Mouse (Mus musculus) testis, postnatal 10 days (tissue): ENCODE results near the gene Ddo.
A peak's percentile ranks its signal among the peaks of the same experiment; 100 is the strongest.

ENCODE experiments used
- DNase-seq: peaks from one replicate; pipeline ENCODE4 v3.0.0; 2021; ENCODE audit warnings: low spot score

Gene Ddo

DNA sequence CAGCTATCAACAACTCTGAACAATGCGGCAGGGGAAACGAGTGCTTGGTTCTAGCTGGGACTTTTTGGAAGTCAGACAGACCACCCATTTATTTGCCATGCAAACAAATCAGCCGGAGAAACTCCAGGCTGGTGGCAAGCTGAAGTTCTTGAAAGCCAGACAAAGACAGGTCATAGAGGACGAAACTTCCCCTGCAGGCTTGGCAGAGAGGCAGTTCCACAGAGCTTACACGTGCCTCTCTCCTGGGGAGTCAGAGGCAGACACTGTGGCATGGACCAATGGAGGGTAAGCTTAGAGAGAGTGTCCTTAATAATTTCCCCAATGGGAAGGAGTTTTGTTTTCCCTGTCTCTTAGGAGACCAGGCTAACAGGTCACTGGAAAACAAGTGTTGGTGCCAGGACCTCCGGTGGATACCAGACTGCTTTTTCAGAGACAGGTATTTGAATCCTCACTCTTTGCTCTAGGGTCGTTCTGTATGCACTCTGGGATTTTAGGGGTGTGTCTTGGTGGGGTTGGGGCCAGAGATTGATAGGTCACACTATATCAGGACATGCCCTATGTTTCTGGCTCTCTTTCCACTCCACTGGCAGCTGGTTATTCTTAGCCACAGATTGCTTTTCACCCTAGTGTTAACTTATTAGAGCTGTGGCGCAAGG is at the start of gene Ddo:
Ddo (plus strand) TSS at position 356 of the 656 bp plus-strand sequence.
- DNase-seq = no peak

DNA sequence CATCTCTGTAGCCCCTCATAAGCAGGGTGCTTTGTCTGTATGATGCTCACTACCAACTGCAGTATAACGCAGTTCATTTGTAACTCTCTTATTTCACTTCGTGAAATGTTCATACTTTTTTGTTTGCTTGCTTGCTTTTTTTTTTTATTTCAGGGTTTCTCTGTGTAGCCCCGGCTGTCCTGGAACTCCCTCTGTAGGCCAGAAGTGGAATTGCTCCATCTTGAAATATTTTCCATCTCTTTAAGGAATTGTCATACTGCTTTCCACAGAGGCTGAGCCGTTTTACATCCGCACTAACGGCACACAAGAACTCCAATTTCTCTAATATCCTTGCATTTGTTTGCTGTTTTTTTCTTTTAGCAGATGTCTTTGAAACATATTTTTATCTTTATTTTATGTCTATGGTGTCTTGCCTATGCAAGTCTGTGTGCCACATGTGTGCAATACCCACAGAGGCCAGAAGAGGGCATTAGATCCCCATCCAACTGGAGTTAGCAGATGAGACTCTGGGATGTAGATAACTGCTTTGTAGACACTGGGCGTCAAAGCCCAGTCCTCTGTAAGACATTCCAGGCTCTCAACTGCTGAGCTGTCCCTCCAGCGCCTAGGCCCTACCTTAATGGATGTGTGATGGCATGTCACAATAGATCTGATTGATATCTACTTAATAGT is 46.1 kb upstream of the Ddo start:
- DNase-seq = peak; percentile 57

DNA sequence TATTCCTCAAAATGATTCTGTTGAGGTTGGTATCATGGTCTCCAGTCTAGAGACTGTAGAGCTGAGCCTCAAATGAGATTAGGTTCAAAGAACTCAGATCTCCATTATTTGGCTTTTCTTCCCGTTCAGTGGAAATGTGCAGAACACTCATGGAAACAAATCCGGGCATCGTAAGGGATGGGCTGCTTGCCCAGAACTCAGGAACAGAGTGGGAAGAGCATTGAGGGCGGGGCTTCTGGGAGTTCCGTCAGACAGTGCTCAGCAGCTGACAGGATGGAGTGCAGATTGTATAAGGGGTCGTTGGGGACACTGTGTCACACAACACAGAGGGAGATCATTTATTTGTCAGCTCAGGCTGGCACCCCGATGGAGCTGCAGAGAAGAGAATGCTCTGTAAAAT is 37.6 kb upstream of the Ddo start:
- DNase-seq = no peak

DNA sequence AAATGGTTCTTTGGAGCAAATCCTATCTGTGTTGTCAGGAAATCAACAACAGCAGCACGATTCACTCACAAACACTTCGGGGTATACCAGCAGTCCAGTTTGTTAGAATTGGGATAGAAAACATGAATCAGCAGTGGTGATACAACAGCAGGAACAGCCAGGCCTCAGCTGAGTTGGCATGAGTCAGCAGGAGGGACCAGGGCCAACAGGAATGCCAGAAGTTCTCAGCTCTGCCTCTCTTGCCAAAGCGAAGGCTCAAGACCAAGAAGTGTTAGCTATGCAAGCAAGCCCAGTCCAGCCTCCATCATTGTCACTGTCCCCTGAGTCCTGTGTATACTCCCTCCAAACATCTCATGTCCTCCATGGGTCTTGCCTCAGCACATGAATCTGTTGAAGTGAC is 32.6 kb upstream of the Ddo start:
- no peak for DNase-seq

DNA sequence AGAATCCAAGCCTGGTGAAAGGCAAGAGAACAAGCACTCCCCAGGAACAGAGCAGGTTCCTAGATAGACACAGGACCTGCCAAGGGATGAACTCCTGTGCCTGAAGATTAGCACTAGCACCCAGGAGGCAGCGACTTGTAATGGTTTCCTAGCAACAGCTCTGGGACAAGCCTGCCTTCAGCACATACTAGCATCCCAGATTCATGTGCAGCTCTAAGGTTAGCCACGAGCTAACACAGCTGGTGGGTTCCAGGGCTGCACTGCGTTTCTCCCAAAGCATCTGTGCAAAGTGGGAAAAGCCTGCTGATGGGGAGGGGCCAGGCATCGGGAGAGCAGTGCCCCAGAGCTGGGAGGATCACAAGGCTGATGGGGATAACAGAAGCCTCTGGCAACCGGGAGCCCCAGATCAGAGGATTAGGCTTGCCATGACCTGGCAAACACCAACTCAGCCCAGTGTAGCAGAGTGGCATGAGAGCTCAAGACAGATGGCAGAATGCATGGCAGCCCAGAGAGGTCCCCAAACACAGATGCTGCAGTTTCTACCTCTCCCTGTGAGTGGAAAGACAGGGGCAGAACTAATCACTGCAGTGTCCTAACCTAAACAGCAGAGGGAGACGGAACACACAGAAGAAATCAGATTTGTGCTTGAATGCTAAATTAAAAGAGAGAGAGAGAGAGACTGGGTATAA is 25.0 kb upstream of the Ddo start:
- no peak for DNase-seq

DNA sequence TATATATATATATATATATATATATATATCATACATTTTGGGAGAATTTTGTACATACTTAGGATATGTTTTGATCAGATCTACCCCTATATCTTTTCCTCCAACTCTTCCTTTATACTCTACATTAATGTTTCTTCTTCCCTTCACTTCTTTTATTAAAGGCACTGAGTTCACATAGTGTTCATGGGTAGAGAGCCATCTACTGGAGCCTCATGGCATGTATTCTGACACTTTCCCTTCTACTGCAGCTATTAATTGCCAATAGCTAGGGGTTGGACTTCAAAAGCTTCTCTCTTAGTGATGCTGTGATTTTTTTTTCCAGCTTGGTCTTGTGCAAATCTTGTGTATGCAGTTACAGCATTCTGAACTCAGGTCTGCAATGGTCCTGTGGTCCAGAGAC is 11.8 kb upstream of the Ddo start:
- no peak for DNase-seq

DNA sequence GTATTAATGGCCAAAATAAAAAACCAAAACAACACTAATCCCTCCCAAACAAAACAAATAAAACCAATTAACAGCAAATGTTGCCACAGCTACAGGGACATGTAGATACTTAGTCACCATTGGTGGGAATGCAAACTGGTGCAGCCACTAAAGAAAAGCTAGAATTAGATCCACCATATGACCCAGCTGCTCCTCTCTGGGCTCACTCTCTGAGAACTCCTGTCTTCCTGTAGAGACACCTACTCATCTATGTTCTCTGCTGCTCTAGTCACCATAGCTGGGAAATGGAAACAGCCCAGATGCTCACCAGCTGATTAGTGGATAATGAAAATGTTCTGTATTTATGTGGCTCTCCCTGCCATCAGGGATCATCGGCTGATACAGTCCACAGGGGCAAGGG is 10.1 kb upstream of the Ddo start:
- DNase-seq = no peak

DNA sequence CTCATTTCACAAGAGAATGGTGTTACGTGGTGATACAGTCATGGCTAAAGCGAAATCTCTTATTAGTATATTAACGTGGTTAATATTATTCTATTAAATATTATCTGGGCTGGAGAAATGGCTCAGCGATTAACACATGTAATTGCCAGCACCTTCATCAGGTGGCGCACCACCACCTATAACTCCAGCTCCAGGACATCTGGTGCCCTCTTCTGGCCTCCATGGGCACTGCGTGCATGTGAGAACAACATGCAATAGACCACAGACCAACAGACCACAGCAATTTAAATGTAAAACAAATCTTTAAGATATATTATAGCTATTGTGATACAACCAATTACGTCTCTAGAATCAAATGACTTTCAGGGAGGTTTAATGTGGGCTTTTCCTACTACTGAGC is 671 bp upstream of the Ddo start:
- DNase-seq = peak; percentile 71

DNA sequence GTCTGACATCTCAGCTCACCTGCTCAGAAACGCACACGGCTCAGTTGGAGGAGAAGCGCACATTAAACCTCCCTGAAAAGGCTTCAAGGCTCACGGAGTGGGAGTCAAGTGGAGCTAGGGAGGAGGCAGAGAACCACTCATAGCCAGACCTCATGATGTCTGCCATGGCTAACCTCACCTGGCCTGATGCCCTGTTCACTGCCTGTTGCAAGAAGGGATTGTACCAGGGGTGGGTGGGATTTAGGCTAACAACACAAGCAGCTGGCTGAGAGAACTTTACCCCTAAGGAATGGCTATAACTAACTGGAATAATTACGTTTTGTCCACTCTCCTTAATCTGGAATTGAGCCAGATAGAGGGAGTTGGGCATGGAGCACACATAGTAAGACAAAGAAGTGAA is 646 bp downstream of the Ddo start:
- no peak for DNase-seq

DNA sequence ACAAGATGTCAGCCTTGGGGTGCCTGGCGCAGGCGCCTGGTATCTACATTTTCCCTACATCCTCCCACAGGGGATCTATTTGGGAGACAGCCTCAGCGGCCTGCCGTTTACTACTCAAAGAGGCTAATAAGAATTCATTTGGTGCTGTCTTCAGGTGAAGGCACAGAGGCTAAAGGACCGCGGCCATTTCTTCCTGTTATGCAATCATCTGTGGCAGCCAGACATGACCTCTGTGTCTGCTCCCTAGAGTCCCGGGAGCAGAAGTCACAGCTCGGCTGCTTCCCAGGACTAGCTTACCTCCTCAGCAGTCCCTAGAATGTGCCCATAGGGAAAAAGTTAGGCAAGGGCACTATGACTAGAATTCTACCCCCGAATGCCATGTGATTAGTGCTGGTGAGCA is 1.1 kb downstream of the Ddo start:
- DNase-seq = no peak

DNA sequence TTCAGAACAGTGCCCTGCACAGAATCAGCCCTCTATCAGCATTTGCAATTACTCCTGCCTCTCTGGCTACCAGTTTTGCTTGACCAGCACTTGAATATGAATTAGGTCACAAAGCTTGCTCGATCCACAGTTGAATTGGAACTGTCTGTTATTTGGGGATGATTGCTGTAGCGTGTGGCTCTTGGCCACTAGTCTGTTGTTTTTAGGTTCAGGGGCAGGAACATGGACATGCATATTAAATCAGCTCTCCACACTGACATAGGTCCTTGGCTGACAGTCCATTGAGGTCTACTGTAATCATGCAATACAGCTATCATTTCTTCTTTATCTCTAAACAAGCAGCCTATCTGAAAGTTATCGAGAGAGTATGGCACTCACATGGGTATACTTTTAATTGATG is 2.3 kb downstream of the Ddo start:
- no peak for DNase-seq

DNA sequence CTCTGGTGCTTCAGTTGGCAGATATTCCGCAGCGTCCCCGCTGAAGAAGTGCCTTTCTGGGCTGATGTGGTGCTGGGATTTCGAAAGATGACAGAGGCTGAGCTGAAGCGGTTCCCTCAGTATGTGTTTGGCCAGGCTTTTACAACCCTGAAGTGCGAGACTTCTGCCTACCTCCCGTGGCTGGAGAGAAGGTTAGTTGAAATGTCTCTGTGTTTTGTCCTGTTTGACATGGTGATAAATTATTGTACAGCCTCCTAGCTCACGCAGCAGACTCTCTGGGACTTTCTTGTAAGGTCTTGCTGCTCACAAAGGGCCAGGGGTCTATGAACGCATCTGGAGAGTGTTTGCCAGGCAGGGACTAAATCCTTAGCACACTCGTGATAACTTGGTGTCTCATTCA is 7.5 kb downstream of the Ddo start:
- no peak for DNase-seq

DNA sequence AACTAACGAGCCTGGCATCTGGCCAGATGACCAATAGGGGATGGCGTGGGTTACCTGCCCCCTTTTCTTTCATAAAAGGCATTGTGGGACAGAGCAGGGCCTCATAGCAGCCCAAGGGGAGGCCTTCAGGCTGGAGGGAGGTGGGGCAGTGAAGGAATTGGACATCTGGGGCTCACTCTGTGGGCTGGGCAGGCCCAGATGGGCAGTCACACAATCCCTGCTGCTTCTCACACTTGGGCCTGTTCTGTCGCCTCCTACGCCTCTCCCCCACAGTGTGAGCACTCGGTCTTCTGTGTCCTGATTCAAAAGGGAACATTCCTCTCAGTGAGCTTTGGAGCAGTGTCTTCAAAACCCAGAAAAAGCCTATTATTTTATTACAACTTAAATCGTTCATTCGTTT is 8.5 kb downstream of the Ddo start:
- DNase-seq = peak; percentile 65

DNA sequence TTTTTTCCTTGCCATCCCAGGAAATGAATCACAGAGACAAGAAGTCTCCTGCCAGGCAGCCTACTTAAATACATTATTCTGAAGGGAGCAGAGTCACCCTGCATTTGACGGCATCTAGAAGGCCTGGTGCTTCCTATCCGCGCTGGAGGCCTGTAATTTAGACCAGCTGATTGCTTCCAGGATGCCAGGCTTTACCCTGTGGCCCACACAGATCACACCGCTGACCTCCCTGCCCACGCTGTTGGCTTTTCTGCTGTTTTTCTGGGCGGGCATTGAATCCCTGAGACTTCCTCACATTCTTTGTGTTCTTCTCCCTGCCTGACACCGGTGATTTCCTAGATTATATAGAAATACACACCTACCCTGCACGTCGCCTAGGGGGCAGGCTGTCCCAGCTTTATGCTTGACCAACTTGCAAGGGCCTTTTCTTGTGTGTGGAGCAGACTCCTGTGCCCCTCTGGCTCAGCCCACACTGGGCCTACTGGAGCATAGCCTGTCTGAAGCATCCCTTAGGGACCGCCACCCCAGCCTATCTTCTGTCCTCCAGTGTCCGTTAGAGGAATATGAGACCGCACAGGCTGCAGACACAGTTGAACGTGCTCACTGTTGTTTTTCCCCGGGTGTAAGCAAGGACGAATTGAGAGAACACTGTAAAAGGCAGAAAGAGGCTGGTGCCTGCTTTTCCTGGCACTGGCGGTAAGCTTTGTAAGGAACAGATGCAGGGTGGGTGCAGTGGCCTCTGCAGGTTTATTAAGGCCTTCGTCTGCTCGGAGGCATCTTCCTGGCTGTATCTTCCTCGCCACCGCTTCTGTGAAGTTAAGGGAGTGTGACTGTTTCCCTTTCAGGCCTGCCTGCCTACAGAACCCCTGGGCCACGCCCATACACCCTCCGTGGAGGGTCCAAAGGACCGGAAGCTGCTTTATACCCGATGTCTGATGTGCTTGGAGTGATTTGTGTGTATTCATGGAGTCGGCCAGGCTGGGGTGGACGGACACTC is 9.3 kb downstream of the Ddo start:
- no peak for DNase-seq

DNA sequence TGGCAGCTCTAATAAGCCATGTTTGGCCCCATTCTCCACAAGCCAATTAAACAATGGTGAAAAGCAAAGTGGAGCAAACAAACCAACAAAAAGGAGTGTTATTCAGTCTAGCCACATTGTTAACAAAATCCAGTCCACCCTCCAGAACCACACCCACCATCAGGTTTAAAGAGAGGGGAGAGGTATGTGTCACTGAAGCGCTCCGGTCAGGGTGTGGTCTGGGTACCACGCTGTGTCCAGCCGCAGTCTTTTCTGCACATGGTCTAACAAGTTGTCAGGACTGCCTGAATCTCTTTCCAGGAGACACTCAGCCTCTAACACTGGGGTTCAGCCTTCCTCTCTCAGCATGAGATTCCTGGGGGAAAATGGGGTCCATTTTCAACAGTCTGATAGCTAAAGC is 10.6 kb downstream of the Ddo start:
- no peak for DNase-seq

DNA sequence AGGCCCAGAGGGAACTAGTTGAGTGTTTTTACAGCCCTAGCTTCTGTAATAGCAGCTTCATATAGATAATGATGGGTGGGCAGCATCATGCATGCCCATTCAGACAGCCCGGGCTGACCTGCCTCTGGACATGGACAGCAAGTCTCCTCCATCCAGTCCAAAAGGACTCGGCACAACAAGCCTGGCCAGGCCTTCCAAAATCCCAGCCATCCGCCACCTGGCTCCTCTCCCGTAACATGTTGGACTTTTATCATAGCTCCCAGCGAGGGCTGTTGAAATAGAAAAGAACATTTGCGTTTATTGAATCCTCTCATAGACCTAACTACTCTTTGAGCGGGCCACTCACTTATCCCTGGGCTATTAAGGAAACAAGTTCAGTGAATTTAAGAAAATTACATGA is 12.1 kb downstream of the Ddo start:
- no peak for DNase-seq

DNA sequence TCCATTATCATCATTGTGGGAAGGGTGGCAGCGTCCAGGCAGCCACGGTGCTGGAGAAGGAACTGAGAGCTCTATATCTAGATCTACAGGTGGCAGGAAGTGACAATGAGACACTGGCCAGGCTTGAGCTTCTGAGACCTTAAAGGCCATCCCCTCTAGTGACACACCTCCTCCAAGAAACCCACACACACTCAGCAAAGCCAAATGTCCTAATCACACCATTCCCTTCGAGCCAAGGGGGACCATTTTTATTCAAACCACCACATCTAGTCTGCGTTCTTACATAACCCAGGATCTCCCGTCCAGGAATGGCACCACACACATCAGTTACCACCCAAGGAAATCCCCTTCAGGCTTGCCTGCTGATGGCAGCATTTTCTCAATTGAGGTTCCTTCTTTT is 13.3 kb downstream of the Ddo start:
- DNase-seq = no peak

DNA sequence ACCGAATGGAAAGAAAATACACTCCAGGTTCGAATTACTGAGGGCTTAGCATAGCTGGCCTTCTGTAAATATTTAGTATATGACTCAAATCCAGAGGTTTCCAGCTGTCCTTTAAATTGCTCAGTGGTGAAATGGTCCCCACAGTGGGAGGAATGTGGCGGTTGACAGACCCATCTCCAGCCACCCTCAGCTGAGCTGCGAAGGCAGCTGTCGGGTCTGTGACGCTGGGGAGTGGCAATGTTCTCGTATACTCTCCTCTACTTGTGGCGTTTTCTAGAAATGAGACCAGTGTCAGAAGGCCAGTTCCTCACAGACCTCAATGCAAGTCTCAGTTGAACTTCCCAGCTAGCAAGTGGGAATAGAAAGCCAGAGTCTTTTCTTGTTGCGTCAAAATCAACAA is 14.6 kb downstream of the Ddo start:
- no peak for DNase-seq

DNA sequence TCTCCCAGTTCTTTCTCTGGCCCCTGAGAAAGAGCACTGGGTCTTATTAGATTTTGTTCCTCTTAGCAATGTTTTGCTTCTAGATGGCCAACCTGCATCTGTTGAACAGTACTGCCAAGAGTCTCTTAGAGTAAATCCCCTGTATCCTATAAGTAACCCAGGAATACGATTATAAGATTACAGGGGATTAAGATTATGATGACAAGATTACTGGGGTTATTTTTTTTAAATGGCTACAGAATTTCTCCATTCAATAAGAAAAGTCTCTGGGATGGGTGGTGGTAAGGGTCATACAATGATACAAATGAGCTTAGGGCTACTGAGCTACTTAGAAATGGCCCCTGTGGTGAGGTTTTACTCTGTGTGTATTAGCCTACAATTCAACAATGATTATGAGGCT is 15.5 kb downstream of the Ddo start:
- DNase-seq = no peak

DNA sequence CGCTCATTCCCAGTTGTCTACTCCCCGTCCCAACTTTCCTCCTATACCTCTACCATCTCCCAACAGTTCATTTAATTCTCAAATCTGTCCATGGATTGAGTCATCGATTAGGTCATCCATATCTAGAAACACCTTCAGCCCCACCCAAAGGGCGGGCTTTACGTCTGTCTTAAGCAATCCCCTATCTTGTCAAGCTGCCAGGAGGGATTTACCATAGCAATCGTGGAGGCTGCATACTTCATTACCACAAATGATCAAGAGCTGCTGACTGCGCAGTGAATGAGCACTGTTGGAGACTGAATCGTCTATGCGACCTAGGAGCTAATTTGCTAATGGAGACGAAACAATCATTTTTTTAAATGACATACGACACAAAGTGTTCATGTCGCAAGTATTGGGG is 19.0 kb downstream of the Ddo start:
- DNase-seq = no peak

DNA sequence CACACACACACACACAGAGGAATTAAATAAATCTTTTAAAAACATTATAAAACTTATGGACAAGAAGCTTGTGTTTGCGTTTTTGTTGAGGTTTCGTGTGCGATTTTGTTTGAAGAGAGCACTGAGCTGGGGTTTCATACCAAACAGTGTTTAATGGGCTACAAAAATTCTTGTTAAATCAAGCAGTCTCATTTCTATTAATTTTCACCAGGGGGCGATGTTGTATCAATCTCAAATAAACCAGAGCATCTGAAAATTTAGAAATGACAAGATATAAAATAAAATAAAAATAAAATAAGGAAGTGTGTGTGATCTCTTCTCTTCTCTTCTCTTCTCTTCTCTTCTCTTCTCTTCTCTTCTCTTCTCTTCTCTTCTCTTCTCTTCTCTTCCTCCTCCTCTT is 19.8 kb downstream of the Ddo start:
- no peak for DNase-seq

DNA sequence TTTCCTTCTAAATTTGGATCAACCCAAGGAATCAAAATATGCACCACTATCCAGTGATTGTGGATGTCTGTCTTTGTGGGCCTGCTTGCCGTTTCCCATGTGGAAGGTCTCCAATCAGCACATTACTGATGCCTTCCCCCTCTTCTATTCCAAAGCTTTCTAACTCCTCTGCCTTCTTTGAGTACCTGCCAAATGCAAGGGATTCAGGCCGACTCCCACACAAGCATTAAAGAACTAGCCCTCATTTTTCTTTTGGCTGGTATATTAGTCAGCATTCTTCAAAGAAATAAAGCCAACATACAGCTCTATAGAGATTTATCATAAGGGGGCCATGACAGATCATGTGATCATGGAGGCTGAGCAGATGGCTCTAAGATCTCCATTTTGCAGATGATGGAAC is 21.9 kb downstream of the Ddo start:
- no peak for DNase-seq
